Mouse (Mus musculus): ENCODE results near the gene Gspt2.
"Not testable (repeated sequence)": the region's sequence is repeated elsewhere in the genome, so short reads cannot be mapped to it uniquely, and the experiment has no call there.

Gene Gspt2

GRCm38 (mm10) chrX:94635961-94636563 lies at the start of gene Gspt2:
Gspt2 (plus strand) TSS chrX:94636069.
- DNase-seq (ENCODE audit: low read depth, low spot score), result peak; percentile 10

GRCm38 (mm10) chrX:94624835-94625803 lies 10.8 kb upstream of the Gspt2 start:
- DNase-seq (ENCODE audit: low read depth, low spot score), result peak; percentile 3

GRCm38 (mm10) chrX:94636911-94637310 lies 1.0 kb downstream of the Gspt2 start:
- DNase-seq (ENCODE audit: low read depth, low spot score), result no peak

- no peak for DNase-seq (ENCODE audit: low read depth, low spot score)
Observed at GRCm38 (mm10) chrX:94648541-94648940, 12.7 kb downstream of the Gspt2 start.

- no peak for DNase-seq (ENCODE audit: low read depth, low spot score)
Observed at GRCm38 (mm10) chrX:94657734-94658133, 21.9 kb downstream of the Gspt2 start.

GRCm38 (mm10) chrX:94670814-94671213 lies 34.9 kb downstream of the Gspt2 start:
- no peak for DNase-seq (ENCODE audit: low read depth, low spot score)

GRCm38 (mm10) chrX:94674977-94675376 lies 39.1 kb downstream of the Gspt2 start:
- DNase-seq (ENCODE audit: low read depth, low spot score), result peak; percentile 58

- DNase-seq (ENCODE audit: low read depth, low spot score), result not testable (repeated sequence)
Observed at GRCm38 (mm10) chrX:94681581-94681980, 45.7 kb downstream of the Gspt2 start.

- not testable (repeated sequence) for DNase-seq (ENCODE audit: low read depth, low spot score)
Observed at GRCm38 (mm10) chrX:94689593-94689992, 53.7 kb downstream of the Gspt2 start.
